Mouse (Mus musculus) heart, postnatal 25 days (tissue): ENCODE results near the gene Rnf10. TPM values are rescaled to one million over a fixed set of nuclear protein-coding genes. Genes with fewer than 3 reads are reported as not detected.

Experiments used
- DNase-seq: peaks from one replicate; pipeline ENCODE4 v3.0.0; 2022; ENCODE audit warnings: low spot score
- intact Hi-C: fragments of 180-260 bp; cut with DNase I; formaldehyde crosslinking; loops from one replicate; pipeline ENCODE4 v1.15.1; 2025
- total RNA-seq, 2 experiments: library from RNA; stranded (reverse); gene quantifications; 2 replicates each; pipeline ENCODE4 v1.2.3; 2021

Rnf10 gene
- total RNA-seq, 2 experiments from 2014 or later: 389 to 406 TPM

DNA sequence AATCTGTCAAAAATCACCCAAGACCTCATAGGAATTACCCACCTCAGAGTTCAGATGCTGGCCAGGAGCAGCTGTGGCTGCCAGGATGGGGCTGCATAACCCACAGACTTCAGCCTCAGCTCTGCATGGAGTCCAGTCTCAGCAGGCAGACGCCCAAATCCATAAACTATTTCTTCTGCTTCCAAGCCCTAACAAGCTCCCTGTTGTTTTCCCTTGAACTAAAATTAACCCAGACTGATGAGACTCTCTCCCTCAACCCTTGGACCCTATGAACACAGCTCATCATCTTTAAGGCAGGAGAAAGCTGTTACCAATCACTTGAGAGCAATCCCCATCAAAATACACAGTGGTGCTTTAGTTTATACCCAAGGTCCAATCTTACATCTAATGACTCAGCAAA is 17.2 kb downstream of the Rnf10 start:
- DNase-seq: no peak
- intact Hi-C loops: no loop called here

GRCm38 (mm10) chr5:115240191-115240590 is 32.5 kb downstream of the Rnf10 start:
- intact Hi-C loops: no loop called here
- no peak for DNase-seq

DNA sequence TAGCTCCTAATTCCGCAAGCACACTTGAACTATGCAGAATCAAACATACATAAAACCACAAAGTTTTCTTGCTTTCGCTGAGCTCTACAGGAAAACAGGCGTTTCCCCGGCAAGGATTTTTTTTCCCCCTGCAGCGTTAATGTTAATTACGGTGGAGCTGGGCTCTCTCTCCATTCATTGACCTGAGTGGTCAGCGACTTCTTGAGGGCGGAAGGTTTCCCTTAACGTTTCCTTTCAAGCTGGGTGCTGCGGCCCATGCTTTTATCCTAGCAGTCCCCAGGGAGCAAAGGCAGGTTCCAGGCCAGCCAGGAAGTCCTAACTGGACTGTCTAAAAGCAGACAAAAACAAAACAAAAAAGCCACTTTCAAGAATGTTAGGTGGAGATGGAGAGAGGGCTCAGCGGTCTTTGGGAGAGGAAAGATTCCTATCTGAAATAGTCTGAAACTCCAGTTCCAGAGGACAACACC is 33.9 kb downstream of the Rnf10 start:
- DNase-seq: no peak
- intact Hi-C loops: loop anchor here (5.0 kb wide), 1 partner anchor 104 kb away; the partner anchor contains the start of genes Gatc and Triap1

- intact Hi-C loops: loop anchor here (2.0 to 5.0 kb wide), 3 partner anchors 104 to 259 kb away; partner anchors contain the start of genes Gatc and Triap1
- DNase-seq: peak; percentile 88
These were observed 34.6 kb downstream of the Rnf10 start for GRCm38 (mm10) chr5:115237803-115238728.

DNA sequence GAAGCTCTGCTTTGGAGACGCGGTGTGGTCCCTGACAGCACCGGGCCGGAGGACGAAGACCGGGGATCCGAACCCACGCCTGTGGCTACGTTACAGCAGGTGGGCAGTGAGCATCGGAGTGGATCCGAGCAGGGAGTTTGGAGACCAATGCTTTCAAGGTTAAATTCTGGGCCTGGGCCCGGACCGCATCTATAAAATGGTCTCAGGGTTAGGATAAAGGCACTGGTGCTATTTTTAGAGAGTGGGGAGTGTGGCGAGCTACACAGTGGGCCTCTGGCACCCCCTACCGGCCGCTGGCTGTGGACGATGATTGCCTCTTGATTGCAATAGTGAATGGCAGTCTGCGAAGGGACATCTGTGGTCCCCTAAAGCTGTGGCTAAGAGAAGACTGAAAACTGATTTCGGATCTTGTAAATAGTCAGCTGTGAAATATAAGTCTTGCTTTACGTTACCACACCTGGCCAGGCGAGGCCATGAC is 36.9 kb downstream of the Rnf10 start, which contains the start of gene Pop5:
Pop5 (plus strand) TSS at position 51 of the 478 bp plus-strand sequence.
- intact Hi-C loops: loop anchor here (1.0 to 5.0 kb wide), 4 partner anchors 49 to 257 kb away; partner anchors contain the start of genes Gatc and Triap1
- peak; percentile 72 for DNase-seq

DNA sequence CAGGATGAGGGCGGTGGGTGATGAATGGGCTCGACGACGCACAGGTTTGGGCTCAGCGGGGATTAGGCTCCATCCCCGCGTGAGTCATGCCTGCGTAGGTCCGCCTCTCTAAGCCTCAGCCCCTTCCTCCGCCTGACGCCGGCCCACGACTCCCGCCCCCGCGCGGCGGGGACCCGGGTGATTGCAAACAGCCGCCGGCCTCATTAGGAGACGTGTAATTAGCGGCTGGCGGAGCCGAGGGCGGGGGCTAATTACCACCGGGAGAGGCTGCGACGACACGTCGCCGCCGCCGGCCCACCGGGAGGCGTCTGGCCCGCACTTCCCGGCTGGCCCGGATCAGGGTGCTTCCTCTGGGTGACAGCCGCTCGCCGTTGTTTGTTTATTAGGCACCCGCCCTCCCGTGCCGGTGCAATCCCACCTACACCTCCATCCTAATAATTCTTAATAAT is 37.4 kb downstream of the Rnf10 start:
- DNase-seq: peak; percentile 67
- intact Hi-C loops: loop anchor here (1.0 to 5.0 kb wide), 2 partner anchors 48 to 107 kb away; partner anchors contain the start of genes Gatc and Triap1

DNA sequence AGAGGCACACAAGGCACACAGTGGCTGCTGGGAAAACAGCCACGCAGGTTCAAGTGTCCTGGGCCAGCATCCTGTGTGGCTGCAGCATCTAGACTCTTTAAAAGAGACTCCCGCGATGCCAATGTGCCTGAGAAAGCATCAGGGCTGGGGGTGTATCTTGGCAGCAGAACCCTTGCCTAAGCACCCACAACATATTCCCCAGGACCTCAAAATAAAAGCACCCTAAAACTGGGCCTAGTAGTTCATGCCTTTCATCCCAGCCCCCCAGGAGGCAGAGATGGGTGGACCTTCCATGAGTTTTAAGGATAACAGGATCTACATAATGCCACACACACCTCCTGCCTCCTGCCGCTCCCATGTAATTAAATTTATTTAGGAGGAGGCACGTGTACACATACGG is 38.2 kb downstream of the Rnf10 start:
- intact Hi-C loops: no loop called here
- DNase-seq: no peak

DNA sequence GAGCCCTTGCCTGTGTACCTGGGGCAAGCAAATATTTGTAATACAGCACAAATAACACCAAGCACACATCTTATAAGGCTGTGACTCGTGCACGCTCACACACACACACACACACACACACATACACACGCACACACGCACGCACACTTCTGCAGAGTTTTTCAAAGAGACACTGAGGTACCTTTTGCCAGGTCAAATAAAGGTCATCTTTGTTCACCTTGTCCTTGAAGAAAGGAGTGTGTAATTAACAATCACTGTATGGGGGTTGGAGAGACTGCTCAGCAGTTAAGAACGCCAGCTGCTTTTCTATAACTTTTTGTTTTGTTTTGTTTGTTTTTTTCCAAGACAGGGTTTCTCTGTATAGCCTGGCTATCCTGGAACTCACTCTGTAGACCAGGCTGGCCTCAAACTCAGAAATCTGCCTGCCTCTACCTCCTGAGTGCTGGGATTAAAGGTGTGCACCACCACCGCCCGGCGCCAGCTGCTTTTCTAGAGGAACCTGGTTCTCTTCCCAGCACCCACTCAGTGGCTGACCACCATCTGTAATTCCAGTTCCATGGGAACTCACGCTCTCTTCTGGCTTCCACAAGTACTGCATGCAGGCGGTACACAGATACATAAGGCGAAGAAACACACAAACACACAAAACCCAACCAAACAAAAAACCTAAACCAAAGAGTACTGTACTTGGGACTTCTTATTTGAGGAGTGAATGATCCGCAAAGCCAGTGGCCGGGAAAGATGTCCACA is 39.5 kb downstream of the Rnf10 start:
- DNase-seq: no peak
- intact Hi-C loops: no loop called here

DNA sequence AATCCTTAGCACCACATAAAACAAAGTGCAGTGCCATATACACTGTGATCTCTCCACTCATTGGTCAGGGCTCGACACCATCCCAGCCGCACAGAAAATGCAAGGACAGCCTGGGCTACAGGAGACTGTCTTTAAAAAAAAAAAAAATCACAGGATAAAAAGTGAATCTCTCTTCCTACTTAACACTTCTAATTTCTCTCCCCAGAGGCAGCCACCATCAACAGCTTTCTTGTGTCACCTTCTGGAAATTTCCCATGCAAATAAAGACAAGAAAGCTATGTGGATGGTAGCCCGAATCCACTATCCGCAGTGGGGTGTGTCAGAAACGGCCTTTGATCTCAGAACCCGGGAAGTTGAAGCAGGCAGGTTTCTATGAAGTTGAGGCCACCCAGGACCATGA is 40.2 kb downstream of the Rnf10 start:
- intact Hi-C loops: no loop called here

DNA sequence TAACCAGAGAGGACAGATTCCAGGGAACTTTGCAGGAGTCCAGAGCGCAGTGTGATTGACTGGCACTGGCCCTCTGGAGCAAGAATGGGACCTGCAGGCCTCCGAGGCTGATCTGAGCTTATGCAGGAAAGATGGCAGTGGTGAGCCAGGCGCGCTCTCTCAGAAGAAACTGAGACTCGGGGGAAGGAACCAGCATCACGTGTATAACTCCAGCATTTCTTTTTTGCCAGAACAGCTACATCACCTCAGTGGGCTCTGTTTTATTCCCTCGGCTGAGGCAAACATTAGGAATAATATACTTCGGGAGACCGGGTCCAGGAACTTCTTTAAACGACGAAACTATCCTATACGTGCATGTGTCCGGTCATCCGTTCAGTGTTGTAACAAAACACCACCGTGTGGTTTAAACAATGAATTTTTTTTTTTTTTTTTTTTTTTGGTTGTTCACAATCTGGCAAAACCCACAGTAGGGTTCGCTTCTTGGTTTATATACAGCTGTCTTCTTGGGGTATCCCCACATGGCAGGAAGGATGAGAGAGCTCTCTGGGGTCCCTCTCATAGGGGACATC is 41.1 kb downstream of the Rnf10 start:
- intact Hi-C loops: no loop called here
- no peak for DNase-seq

More for the DNA sequence above, 40.2 kb downstream of the Rnf10 start:
- DNase-seq: no peak

GRCm38 (mm10) chr5:115230830-115231551 is 41.7 kb downstream of the Rnf10 start:
- no peak for DNase-seq
- intact Hi-C loops: no loop called here

GRCm38 (mm10) chr5:115222485-115222884 is 50.2 kb downstream of the Rnf10 start:
- DNase-seq: no peak
- intact Hi-C loops: no loop called here

DNA sequence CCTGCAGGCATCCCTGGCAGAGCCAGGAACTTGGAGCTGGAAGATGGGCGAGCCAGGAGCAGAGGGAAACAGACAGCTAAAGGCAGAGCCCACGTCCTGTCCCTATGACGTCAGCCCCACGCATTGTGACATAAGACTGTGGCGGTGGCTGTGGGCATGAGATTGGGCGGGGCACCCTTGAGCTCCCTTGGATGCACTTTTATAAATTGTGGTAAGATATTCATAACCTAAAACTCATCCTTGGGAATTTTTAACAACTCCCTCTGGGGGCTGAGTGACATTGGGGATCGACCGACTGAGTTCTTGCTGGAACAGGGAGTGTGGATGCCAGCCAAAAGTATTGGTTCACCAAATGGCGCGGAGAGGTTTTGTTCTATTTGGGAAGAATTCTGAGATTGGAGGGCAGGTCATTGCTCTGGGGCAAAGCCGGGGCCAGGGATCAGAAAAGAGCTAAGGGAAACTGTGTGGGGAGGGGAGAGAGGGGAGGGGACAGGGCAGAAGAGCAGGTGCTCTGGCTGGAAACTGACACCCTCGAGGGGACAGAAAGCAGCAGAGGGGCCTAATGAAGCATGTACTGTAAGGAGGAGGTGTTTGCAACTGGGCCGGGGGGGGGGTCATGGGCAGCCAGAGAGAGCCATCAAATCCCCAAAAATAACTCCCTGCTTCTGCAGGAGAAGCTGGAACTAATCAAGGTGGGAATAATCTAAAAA is 51.6 kb downstream of the Rnf10 start:
- intact Hi-C loops: no loop called here
- DNase-seq: no peak

DNA sequence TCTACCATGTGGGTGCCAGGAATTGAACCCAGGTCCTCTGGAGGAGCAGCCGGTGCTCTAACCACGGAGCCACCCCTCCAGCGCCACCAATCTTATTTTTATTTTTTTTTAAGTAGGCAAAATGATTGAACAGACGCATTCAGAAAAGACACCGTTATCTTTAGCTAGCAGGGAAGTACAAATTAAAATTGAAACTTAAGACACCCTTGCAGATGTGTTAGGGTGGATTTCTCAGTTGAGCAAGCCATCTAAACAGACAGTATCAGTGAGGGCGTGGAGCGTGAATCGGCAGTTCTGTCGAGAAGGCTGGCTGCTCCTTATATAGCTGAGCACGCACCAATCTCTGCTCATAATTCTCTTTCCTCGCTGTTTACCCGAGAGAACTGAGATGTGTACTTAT is 54.7 kb downstream of the Rnf10 start:
- intact Hi-C loops: no loop called here
- no peak for DNase-seq

DNA sequence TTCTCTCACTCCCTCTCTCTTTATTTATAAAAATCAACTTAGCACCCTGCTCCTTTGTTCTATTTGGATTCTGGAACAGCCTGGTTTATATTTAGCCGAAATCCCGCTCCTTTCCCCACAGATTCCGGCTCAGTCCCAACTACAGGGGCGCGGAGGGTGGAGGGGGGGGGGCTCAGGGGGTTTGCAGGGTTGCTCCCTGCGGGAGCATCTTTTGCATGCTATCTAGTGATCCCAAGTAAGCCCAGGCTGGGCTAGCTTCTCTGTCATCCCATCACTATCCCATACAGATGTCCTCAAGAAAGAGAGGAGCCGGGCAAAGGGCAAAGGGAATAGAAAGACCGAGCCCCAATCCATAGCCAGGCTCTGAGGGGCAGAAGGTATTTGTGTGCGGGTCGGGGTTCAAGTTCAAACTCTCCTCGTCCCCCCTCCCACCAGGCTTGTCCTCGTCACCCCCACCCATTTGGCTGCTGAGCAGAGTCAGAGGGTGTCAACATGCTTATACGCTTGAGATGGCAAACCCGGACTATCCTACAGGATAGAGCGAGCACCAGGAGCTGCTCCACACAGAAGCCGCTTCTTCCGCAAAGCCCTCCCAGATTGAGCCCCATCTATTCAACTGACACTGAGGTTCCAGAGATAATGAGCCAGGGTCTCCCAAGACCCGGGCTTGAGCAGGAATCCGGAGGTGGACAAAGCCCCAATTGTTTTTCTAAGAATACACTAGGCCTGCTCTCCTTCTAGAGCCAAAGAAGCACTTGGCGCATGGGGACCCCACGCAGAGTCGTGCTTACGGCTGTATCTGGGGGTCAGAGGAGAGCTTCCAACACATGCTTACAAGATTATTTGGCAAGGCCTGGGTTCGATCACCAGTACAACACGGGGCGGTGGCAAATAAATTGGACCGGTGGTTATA is 57.2 kb downstream of the Rnf10 start:
- intact Hi-C loops: no loop called here
- DNase-seq: no peak

DNA sequence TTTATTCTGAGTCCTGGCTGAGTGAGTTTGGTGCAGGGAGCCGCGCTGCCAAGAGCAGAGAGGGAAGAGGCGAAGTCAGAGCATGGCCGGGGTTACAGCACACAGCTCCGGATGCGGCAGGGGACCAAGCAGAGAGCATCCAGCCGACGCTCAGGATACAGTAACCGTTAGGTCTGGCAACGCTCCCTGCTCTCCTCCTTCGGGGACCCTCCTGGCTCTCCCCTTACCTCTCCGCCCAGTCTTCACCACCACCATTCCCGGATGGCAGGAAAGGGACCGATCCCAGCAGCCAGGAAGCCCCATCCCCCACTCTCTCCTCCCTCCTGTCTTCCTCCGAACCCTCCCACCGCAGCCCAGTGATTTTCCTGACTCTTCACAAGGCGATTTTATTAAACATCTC is 57.8 kb downstream of the Rnf10 start:
- no peak for DNase-seq
- intact Hi-C loops: no loop called here

GRCm38 (mm10) chr5:115212861-115213260 is 59.8 kb downstream of the Rnf10 start:
- intact Hi-C loops: no loop called here
- no peak for DNase-seq

- DNase-seq: no peak
- intact Hi-C loops: no loop called here
These were observed 60.2 kb downstream of the Rnf10 start for GRCm38 (mm10) chr5:115212451-115212850.
